Mouse (Mus musculus) ES-E14 (cell line): ENCODE measurements around the gene Erg.

Experiments
- CHD2 ChIP-seq: IDR thresholded peaks from 2 replicates; pipeline ENCODE4 v1.6.1; 2014; ENCODE audit warnings: mild to moderate bottlenecking, low read depth, low read length, inconsistent platforms
- MAFK ChIP-seq: IDR thresholded peaks from 2 replicates; pipeline ENCODE4 v1.6.1; 2014; ENCODE audit warnings: mild to moderate bottlenecking, low read depth, low read length, inconsistent platforms; ENCODE audit not compliant: insufficient read depth

DNA sequence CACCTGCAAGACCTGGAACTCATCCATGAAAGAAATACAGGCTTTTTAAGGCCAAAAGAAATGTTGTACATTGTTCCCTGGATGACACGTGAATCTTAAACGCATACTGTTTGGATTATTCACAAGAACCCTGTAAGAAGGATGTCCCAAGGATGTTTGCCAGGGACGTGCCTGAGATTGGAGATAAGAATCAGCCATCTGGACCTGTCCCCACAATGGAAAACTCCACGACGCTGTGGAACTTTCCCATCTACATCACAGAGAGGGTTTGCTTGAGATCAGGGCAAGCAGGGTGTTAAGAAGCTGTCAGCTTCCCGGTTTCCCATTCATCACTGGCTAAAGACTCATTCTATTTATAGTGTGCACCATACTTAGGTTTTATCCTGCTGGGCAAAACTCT is 122.6 kb downstream of the Erg start:
- TF ChIP-seq CHD2 (no peak), MAFK (no peak)
